Mouse (Mus musculus) embryonic facial prominence, embryonic 10.5 days (tissue): ENCODE results near the gene Mcrip2. TPM values are rescaled to one million over a fixed set of nuclear protein-coding genes. Genes with fewer than 3 reads are reported as not detected.

Experiments
- DNase-seq: peaks from one replicate; pipeline ENCODE4 v3.0.0-alpha.2; 2017; ENCODE audit warnings: low spot score
- H3K27ac ChIP-seq: fragments of 300-500 bp; sonication (generic); replicated peaks from 2 replicates; pipeline ENCODE4 v1.5.1; 2016; ENCODE audit warnings: mild to moderate bottlenecking
- H3K27me3 ChIP-seq: fragments of 300-500 bp; sonication (generic); replicated peaks from 2 replicates; pipeline ENCODE4 v1.6.1; 2016; ENCODE audit warnings: low read depth, mild to moderate bottlenecking; ENCODE audit not compliant: poor library complexity, severe bottlenecking
- H3K36me3 ChIP-seq: fragments of 300-500 bp; sonication (generic); replicated peaks from 2 replicates; pipeline ENCODE4 v1.6.1; 2016; ENCODE audit warnings: mild to moderate bottlenecking, moderate library complexity
- H3K4me1 ChIP-seq: fragments of 300-500 bp; sonication (generic); 2 replicates; pipeline ENCODE4 v1.6.1; 2016
- H3K4me3 ChIP-seq: fragments of 300-500 bp; sonication (generic); 2 replicates; pipeline ENCODE4 v1.5.1; 2016; ENCODE audit warnings: mild to moderate bottlenecking, moderate library complexity
- H3K9me3 ChIP-seq: fragments of 300-500 bp; sonication (generic); 2 replicates; pipeline ENCODE4 v1.6.1; 2016; ENCODE audit warnings: mild to moderate bottlenecking
- WGBS: fragments of 180-500 bp; shearing (Covaris S2); methylation state at CpG from one replicate; pipeline ENCODE4 v1.1.7; 2016; 5-methylcytosine and 5-hydroxymethylcytosine counted together
- microRNA-seq: library from miRNA; unstranded; fragments of <30 nt; microRNA quantifications from one replicate; pipeline ENCODE4, GENCODE M21; 2017
- polyA plus RNA-seq: library from polyadenylated mRNA; unstranded; fragments of >200 nt; fragmentation: Nextera tagmentation; extraction: Ambion mirVana; gene quantifications from 2 replicates; pipeline ENCODE4 v1.2.1, GENCODE M21; 2016

Mcrip2 gene
- polyA plus RNA-seq, 1 experiment from 2014 or later: 17.3 TPM

DNA sequence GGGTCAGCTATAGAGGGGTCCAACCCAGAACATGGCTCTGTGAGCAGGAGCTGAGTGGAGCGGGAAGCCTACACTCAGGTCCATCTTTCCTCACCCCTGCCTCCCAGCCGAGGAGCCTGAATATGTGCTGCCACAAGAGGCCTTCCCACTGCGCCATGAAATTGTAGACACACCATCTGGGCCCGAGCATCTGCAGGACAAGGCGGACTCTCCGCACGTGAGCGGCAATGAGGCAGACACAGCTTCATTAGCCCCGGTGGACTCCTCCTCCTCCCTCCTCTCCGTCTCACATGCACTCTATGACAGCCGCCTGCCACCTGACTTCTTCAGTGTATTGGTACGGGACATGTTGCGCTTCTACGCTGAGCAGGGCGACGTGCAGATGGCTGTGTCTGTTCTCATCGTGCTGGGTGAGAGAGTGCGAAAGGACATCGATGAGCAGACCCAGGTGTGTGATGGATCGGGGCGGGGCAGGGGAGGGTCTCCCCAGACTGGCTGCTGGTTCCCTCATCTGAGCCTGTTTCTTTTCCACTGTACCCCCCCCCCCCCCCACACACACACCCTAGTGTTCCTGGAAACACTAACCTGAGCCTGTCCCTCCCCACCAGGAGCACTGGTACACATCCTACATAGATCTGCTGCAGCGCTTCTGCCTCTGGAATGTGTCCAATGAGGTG lies 40.9 kb downstream of the Mcrip2 start:
- Histone ChIP-seq H3K4me3 (peak overlapping the region; percentile 81), H3K9me3 (no peaks in the 10 kb centered on the region), H3K27ac (no peak overlapping the region), H3K36me3 (peaks cover 59% of the 10 kb centered on the region), H3K4me1 (peaks cover 79% of the 10 kb centered on the region), H3K27me3 (no peaks in the 10 kb centered on the region)
- no peak for DNase-seq
- WGBS: 92% methylated on average over 22 of the region's 22 CpGs

GRCm38 (mm10) chr17:25827011-25827410 lies 41.6 kb downstream of the Mcrip2 start:
- H3K9me3 ChIP-seq: no peaks in the 10 kb centered on the region
- DNase-seq: no peak
- peaks cover 59% of the 10 kb centered on the region for H3K36me3 ChIP-seq
- WGBS: 92% methylated on average over 13 of the region's 13 CpGs
- peaks cover 4% of the 10 kb centered on the region; the same call in 1 of the 2 replicates for H3K27me3 ChIP-seq
- H3K27ac ChIP-seq: no peak overlapping the region
- peaks cover 76% of the 10 kb centered on the region for H3K4me1 ChIP-seq
- H3K4me3 ChIP-seq: peak overlapping the region; percentile 81

DNA sequence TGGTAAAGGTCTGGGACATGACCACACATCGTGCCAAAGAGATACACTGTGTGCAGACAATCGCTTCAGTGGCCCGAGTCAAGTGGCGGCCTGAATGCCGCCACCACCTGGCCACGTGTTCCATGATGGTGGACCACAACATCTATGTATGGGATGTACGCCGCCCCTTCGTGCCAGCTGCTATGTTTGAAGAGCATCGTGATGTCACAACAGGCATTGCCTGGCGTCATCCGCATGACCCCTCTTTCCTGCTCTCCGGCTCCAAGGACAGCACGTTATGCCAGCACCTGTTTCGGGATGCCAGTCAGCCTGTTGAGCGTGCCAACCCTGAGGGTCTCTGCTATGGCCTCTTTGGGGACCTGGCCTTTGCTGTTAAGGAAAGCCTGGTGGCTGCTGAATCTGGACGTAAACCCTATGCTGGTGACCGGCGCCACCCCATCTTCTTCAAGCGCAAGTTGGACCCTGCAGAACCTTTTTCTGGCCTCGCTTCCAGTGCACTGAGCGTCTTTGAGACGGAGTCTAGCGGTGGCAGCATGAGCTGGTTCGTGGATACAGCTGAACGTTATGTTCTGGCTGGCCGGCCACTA lies 42.5 kb downstream of the Mcrip2 start:
- H3K27me3 ChIP-seq: peaks cover 12% of the 10 kb centered on the region
- 94% methylated on average over 27 of the region's 27 CpGs for WGBS
- 0 out of 2 replicates have a peak overlapping the region, but pooled peaks have one; percentile 2 for H3K4me3 ChIP-seq
- H3K9me3 ChIP-seq: no peaks in the 10 kb centered on the region
- no peak for DNase-seq
- H3K27ac ChIP-seq: no peak overlapping the region
- peaks cover 67% of the 10 kb centered on the region for H3K4me1 ChIP-seq
- H3K36me3 ChIP-seq: peaks cover 50% of the 10 kb centered on the region

GRCm38 (mm10) chr17:25825311-25825710 lies 43.3 kb downstream of the Mcrip2 start:
- H3K27ac ChIP-seq: no peak overlapping the region
- peaks cover 59% of the 10 kb centered on the region for H3K4me1 ChIP-seq
- DNase-seq: no peak
- peak overlapping the region; percentile 70; the same call in 1 of the 2 replicates for H3K4me3 ChIP-seq
- WGBS: 92% methylated on average over 6 of the region's 6 CpGs
- H3K9me3 ChIP-seq: no peaks in the 10 kb centered on the region
- peaks cover 42% of the 10 kb centered on the region for H3K36me3 ChIP-seq
- H3K27me3 ChIP-seq: peaks cover 19% of the 10 kb centered on the region

GRCm38 (mm10) chr17:25824362-25825142 lies 44.0 kb downstream of the Mcrip2 start:
- Histone ChIP-seq H3K27ac (no peak overlapping the region), H3K36me3 (peaks cover 34% of the 10 kb centered on the region), H3K4me3 (peak overlapping the region; percentile 70), H3K4me1 (peaks cover 55% of the 10 kb centered on the region), H3K9me3 (no peaks in the 10 kb centered on the region), H3K27me3 (peaks cover 27% of the 10 kb centered on the region)
- no peak for DNase-seq
- 72% methylated on average over 17 of the region's 17 CpGs for WGBS

DNA sequence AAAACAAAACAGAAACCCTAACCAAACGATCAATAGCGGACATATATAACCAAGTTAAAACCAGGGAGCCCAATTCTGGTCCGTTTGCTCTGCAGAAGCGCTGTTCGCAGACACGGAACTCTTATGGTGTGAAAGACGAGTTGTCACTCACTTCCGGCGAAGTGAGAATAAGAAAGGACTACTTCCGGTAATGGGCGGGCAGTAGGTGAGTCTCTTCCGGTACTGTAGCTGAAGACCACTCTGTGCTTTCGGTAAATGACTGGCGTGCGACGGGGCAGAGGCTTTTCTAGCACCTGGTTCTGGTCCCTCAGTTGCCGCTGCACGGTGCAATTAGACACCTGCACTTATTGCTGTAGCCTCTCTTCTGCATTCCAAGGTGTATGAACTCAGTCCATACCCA lies 45.1 kb downstream of the Mcrip2 start, which contains the start of gene Wdr24:
Gene Wdr24, plus strand, starts transcription at position 176 of the 400 bp plus-strand sequence.
- peak within 1 kb of the TSS; percentile 73 for H3K27ac ChIP-seq
- H3K4me3 ChIP-seq: peak within 1 kb of the TSS; percentile 70
- peak; percentile 79 for DNase-seq
- no peaks in the 10 kb centered on the region for H3K9me3 ChIP-seq
- H3K27me3 ChIP-seq: peaks cover 38% of the 10 kb centered on the region
- H3K36me3 ChIP-seq: peaks cover 33% of the 10 kb centered on the region
- under 1% methylated on average over 18 of the region's 18 CpGs for WGBS
- peaks cover 59% of the 10 kb centered on the region for H3K4me1 ChIP-seq

GRCm38 (mm10) chr17:25818851-25819780 lies 49.4 kb downstream of the Mcrip2 start:
- H3K36me3 ChIP-seq: peaks cover 6% of the 10 kb centered on the region; the same call in 1 of the 2 replicates
- WGBS: 6% methylated on average over 46 of the region's 46 CpGs
- DNase-seq: peak; percentile 42
- no peaks in the 10 kb centered on the region for H3K9me3 ChIP-seq
- H3K27me3 ChIP-seq: peaks cover 74% of the 10 kb centered on the region
- peak overlapping the region; percentile 33 for H3K4me3 ChIP-seq
- no peak overlapping the region for H3K27ac ChIP-seq
- H3K4me1 ChIP-seq: peaks cover 23% of the 10 kb centered on the region

DNA sequence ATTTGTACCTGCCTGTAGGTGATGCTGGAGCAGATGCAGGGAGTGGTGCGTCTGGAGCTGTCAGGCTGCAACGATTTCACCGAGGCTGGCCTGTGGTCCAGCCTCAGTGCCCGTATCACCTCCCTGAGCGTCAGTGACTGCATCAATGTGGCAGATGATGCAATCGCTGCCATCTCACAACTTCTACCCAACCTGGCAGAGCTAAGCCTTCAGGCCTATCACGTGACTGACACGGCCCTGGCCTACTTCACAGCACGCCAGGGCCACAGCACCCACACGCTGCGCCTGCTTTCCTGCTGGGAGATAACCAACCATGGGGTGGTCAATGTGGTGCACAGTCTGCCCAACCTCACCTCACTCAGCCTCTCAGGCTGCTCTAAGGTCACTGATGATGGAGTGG lies 50.9 kb downstream of the Mcrip2 start:
- Histone ChIP-seq H3K27me3 (peaks cover 86% of the 10 kb centered on the region), H3K27ac (no peak overlapping the region), H3K4me1 (peaks cover 18% of the 10 kb centered on the region), H3K36me3 (peaks cover 6% of the 10 kb centered on the region; the same call in 1 of the 2 replicates), H3K4me3 (no peak overlapping the region; the same call in 1 of the 2 replicates), H3K9me3 (no peaks in the 10 kb centered on the region)
- WGBS: 81% methylated on average over 11 of the region's 11 CpGs
- DNase-seq: no peak

Small RNAs within 50 kb of the gene (microRNA-seq; reads per million reads assigned to microRNA genes)
- 0.91 reads per million for gene Mir3082

Other genes with a start within 250 kb of the Mcrip2 start
- gene Gng13, start 151.6 kb downstream of the Mcrip2 start, polyA plus RNA-seq: 1.8 and 2.5 TPM in 2 replicates
- gene Chtf18, start 141.3 kb downstream of the Mcrip2 start, polyA plus RNA-seq: 60.7 and 66.2 TPM in 2 replicates
- 23.7 and 25.5 TPM in 2 replicates for gene Rpusd1, start 141.1 kb downstream of the Mcrip2 start, polyA plus RNA-seq
- 0.11 TPM in 1 of 2 replicates, not detected in the other for gene Mslnl, start 132.7 kb downstream of the Mcrip2 start, polyA plus RNA-seq
- 0.55 and 0.65 TPM in 2 replicates for gene Msln, start 114.4 kb downstream of the Mcrip2 start, polyA plus RNA-seq
- gene Narfl, start 95.0 kb downstream of the Mcrip2 start, polyA plus RNA-seq: 23.9 and 25.9 TPM in 2 replicates
- 59.9 and 69.1 TPM in 2 replicates for gene Haghl, start 83.1 kb downstream of the Mcrip2 start, polyA plus RNA-seq
- 0.62 and 1.2 TPM in 2 replicates for gene Ccdc78, start 82.2 kb downstream of the Mcrip2 start, polyA plus RNA-seq
- gene Fam173a, start 75.9 kb downstream of the Mcrip2 start, polyA plus RNA-seq: 62.3 and 67.8 TPM in 2 replicates
- 0.95 and 1.0 TPM in 2 replicates for gene AC134908.4, start 73.1 kb downstream of the Mcrip2 start, polyA plus RNA-seq
- gene Metrn, start 71.6 kb downstream of the Mcrip2 start, polyA plus RNA-seq: 118 and 137 TPM in 2 replicates
- gene Fbxl16, start 59.7 kb downstream of the Mcrip2 start, polyA plus RNA-seq: 5.0 and 5.1 TPM in 2 replicates
- gene Wdr24, start 45.1 kb downstream of the Mcrip2 start, polyA plus RNA-seq: 31.0 and 31.4 TPM in 2 replicates
- 50.5 and 55.1 TPM in 2 replicates for gene Jmjd8, start 39.9 kb downstream of the Mcrip2 start, polyA plus RNA-seq
- 396 and 400 TPM in 2 replicates for gene Stub1, start 35.4 kb downstream of the Mcrip2 start, polyA plus RNA-seq
- 1.2 and 1.4 TPM in 2 replicates for gene Rhbdl1, start 31.5 kb downstream of the Mcrip2 start, polyA plus RNA-seq
- 0.92 and 1.4 TPM in 2 replicates for gene Gm20683, start 27.0 kb downstream of the Mcrip2 start, polyA plus RNA-seq
- 26.3 and 27.2 TPM in 2 replicates for gene Rhot2, start 23.9 kb downstream of the Mcrip2 start, polyA plus RNA-seq
- 53.8 and 56.1 TPM in 2 replicates for gene Wdr90, start 7.3 kb downstream of the Mcrip2 start, polyA plus RNA-seq
- 68.1 and 69.8 TPM in 2 replicates for gene Mettl26, start 6.3 kb upstream of the Mcrip2 start, polyA plus RNA-seq
- gene Wfikkn1, start 12.1 kb upstream of the Mcrip2 start, polyA plus RNA-seq: 7.8 and 12.6 TPM in 2 replicates
- 30.9 and 34.0 TPM in 2 replicates for gene Rab40c, start 51.0 kb upstream of the Mcrip2 start, polyA plus RNA-seq
- 62.9 and 69.3 TPM in 2 replicates for gene Pigq, start 76.2 kb upstream of the Mcrip2 start, polyA plus RNA-seq
- 0.88 TPM in 1 of 2 replicates, not detected in the other for gene Nhlrc4, start 76.2 kb upstream of the Mcrip2 start, polyA plus RNA-seq
- gene A930017K11Rik, start 83.8 kb upstream of the Mcrip2 start, polyA plus RNA-seq: 0.35 and 0.36 TPM in 2 replicates
- 34.3 and 40.1 TPM in 2 replicates for gene Capn15, start 117.0 kb upstream of the Mcrip2 start, polyA plus RNA-seq
- gene Rab11fip3, start 200.8 kb upstream of the Mcrip2 start, polyA plus RNA-seq: 24.5 and 25.3 TPM in 2 replicates
- gene Decr2, start 221.6 kb upstream of the Mcrip2 start, polyA plus RNA-seq: 29.1 and 30.1 TPM in 2 replicates
- 145 and 159 TPM in 2 replicates for gene Nme4, start 226.8 kb upstream of the Mcrip2 start, polyA plus RNA-seq
- gene Tmem8, start 244.5 kb upstream of the Mcrip2 start, polyA plus RNA-seq: 1.2 TPM in 2 replicates